Comparison of ENCODE assay signal across 12 mouse cellular contexts in genomic region chr3:102311482-102312225, GRCm38 (mm10).
A peak's percentile ranks its signal among the peaks of the same experiment; 100 is the strongest.
DNase-seq lines count a peak whose midpoint lies in the region; ATAC-seq and TF ChIP-seq lines count a peak whose summit lies in the region.
"Had no signal": no experiment of that assay in that cellular context is flagged by ENCODE, and none has a peak within 500 bp of the region (broad histone marks: within the 10 kb centered on the region; RNA-seq: fewer than 3 reads in every experiment).

No protein-coding gene starts in this region.

- no peak overlapping the region for H3K9ac ChIP-seq in hindbrain, postnatal 0 days (replicated peaks; ENCODE audit: low read length)
- no peak overlapping the region for H3K9ac ChIP-seq in hindbrain, embryonic 12.5 days
- H3K9ac ChIP-seq in stomach, embryonic 14.5 days (replicated peaks; ENCODE audit: low read depth, low read length): no peak overlapping the region
- H3K9ac ChIP-seq in stomach, postnatal 0 days (ENCODE audit: low read length): no peak overlapping the region
- H3K9ac ChIP-seq in liver, embryonic 12.5 days: no peak overlapping the region

- TF ChIP-seq EP300 in stomach, postnatal 0 days (optimal IDR thresholded peaks at IDR 0.05): no peak

- no peaks in the 10 kb centered on the region for H3K4me1 ChIP-seq in hindbrain, postnatal 0 days (ENCODE audit: insufficient read depth, low read length)
- no peaks in the 10 kb centered on the region for H3K4me1 ChIP-seq in hindbrain, embryonic 12.5 days
- peaks cover 7% of the 10 kb centered on the region; the same call in 1 of the 2 replicates for H3K4me1 ChIP-seq in stomach, embryonic 14.5 days (ENCODE audit: control insufficient read depth, insufficient read depth, low read length)
- H3K4me1 ChIP-seq in stomach, postnatal 0 days (replicated peaks; ENCODE audit: control insufficient read depth, insufficient read depth): no peaks in the 10 kb centered on the region
- no peaks in the 10 kb centered on the region for H3K4me1 ChIP-seq in liver, embryonic 12.5 days

- no peak overlapping the region for H3K4me2 ChIP-seq in hindbrain, postnatal 0 days (ENCODE audit: low read depth, low read length)
- no peak overlapping the region for H3K4me2 ChIP-seq in hindbrain, embryonic 12.5 days (replicated peaks)
- H3K4me2 ChIP-seq in stomach, embryonic 14.5 days (replicated peaks; ENCODE audit: low read depth, low read length): no peak overlapping the region
- H3K4me2 ChIP-seq in stomach, postnatal 0 days (replicated peaks; ENCODE audit: low read depth): no peak overlapping the region
- no peak overlapping the region for H3K4me2 ChIP-seq in liver, embryonic 12.5 days

- no peak for TF ChIP-seq CTCF in hindbrain, postnatal 0 days (IDR thresholded peaks at IDR 0.05; ENCODE audit: low read depth)
- TF ChIP-seq CTCF in stomach, postnatal 0 days (IDR thresholded peaks at IDR 0.05; ENCODE audit: low read depth): no peak

- DNase-seq in hindbrain, postnatal 0 days (ENCODE audit: low spot score): peak; percentile 2
- DNase-seq in stomach, postnatal 0 days (ENCODE audit: low spot score): no peak
- peak; percentile 24 to 31 for DNase-seq in heart, postnatal 10 days
- DNase-seq in left cerebral cortex, adult 8-10 months (ENCODE audit: low spot score in 2 of 2): no peak
- DNase-seq: cerebellum, adult 11 months; kidney, adult 11 months; midbrain, embryonic 14.5 days had no signal

- no peaks in the 10 kb centered on the region for H3K27me3 ChIP-seq in hindbrain, postnatal 0 days (ENCODE audit: insufficient read depth, low read length)
- no peaks in the 10 kb centered on the region; the same call in 1 of the 2 replicates for H3K27me3 ChIP-seq in hindbrain, embryonic 12.5 days
- no peaks in the 10 kb centered on the region for H3K27me3 ChIP-seq in stomach, embryonic 14.5 days (ENCODE audit: control insufficient read depth, insufficient read depth, low read length)
- no peaks in the 10 kb centered on the region for H3K27me3 ChIP-seq in stomach, postnatal 0 days (ENCODE audit: control insufficient read depth, insufficient read depth, low read length)
- no peaks in the 10 kb centered on the region for H3K27me3 ChIP-seq in liver, embryonic 12.5 days (replicated peaks)

- no peaks in the 10 kb centered on the region for H3K36me3 ChIP-seq in hindbrain, postnatal 0 days (ENCODE audit: insufficient read depth, low read length)
- H3K36me3 ChIP-seq in hindbrain, embryonic 12.5 days: no peaks in the 10 kb centered on the region
- H3K36me3 ChIP-seq in stomach, embryonic 14.5 days (ENCODE audit: control insufficient read depth, insufficient read depth, low read length): no peaks in the 10 kb centered on the region
- H3K36me3 ChIP-seq in stomach, postnatal 0 days (ENCODE audit: control insufficient read depth, insufficient read depth, low read length): no peaks in the 10 kb centered on the region
- H3K36me3 ChIP-seq in liver, embryonic 12.5 days: no peaks in the 10 kb centered on the region

- H3K27ac ChIP-seq in hindbrain, postnatal 0 days: no peak overlapping the region
- no peak overlapping the region for H3K27ac ChIP-seq in hindbrain, embryonic 12.5 days
- no peak overlapping the region for H3K27ac ChIP-seq in stomach, embryonic 14.5 days (ENCODE audit: low read length)
- no peak overlapping the region for H3K27ac ChIP-seq in stomach, postnatal 0 days (replicated peaks)
- H3K27ac ChIP-seq in liver, embryonic 12.5 days: no peak overlapping the region
- H3K27ac ChIP-seq: layer of hippocampus, adult 2 months; macrophage had no signal

- ATAC-seq in hindbrain, postnatal 0 days: no peak
- ATAC-seq in hindbrain, embryonic 12.5 days (ENCODE audit: low FRiP score): no peak
- peak; percentile 30; the same call in 1 of the 2 replicates for ATAC-seq in stomach, embryonic 14.5 days (ENCODE audit: insufficient number of reproducible peaks, insufficient read depth, low FRiP score, low read depth)
- no peak for ATAC-seq in stomach, postnatal 0 days (ENCODE audit: low FRiP score, low TSS enrichment)
- ATAC-seq in liver, embryonic 12.5 days: no peak

- H3K4me3 ChIP-seq in hindbrain, postnatal 0 days (ENCODE audit: low read length): no peak overlapping the region
- no peak overlapping the region for H3K4me3 ChIP-seq in hindbrain, embryonic 12.5 days
- H3K4me3 ChIP-seq in stomach, embryonic 14.5 days (ENCODE audit: low read depth, low read length): no peak overlapping the region
- no peak overlapping the region for H3K4me3 ChIP-seq in stomach, postnatal 0 days (ENCODE audit: low read depth, low read length)
- no peak overlapping the region for H3K4me3 ChIP-seq in liver, embryonic 12.5 days
- H3K4me3 ChIP-seq: layer of hippocampus, adult 2 months had no signal

- 47% methylated on average over 15 of the region's 15 CpGs for WGBS in hindbrain, postnatal 0 days
- 81% methylated on average over 15 of the region's 15 CpGs for WGBS in hindbrain, embryonic 12.5 days
- WGBS in stomach, embryonic 14.5 days: 40% methylated on average over 15 of the region's 15 CpGs
- 30% methylated on average over 15 of the region's 15 CpGs for WGBS in stomach, postnatal 0 days
- WGBS in liver, embryonic 12.5 days (ENCODE audit: insufficient replicate concordance): 70% methylated on average over 15 of the region's 15 CpGs

- no peaks in the 10 kb centered on the region for H3K9me3 ChIP-seq in hindbrain, postnatal 0 days (ENCODE audit: low read length)
- H3K9me3 ChIP-seq in hindbrain, embryonic 12.5 days (replicated peaks): no peaks in the 10 kb centered on the region
- H3K9me3 ChIP-seq in stomach, embryonic 14.5 days (ENCODE audit: control insufficient read depth, low read depth, low read length): no peaks in the 10 kb centered on the region
- no peaks in the 10 kb centered on the region for H3K9me3 ChIP-seq in stomach, postnatal 0 days (ENCODE audit: control insufficient read depth, low read length)
- H3K9me3 ChIP-seq in liver, embryonic 12.5 days (replicated peaks): no peaks in the 10 kb centered on the region

- intact Hi-C loops in heart, postnatal 10 days (cut with DNase I): loop anchor here (5.0 kb wide), 1 partner anchor 161 kb away; no protein-coding TSS in a partner anchor

Comparison
In these comparisons a context has a peak if more than half of its experiments do, and no peak if none do; other contexts are left out.
1. DNase-seq: peak in hindbrain, postnatal 0 days (single experiment) and heart, postnatal 10 days (2 of 2); none in stomach, postnatal 0 days (single experiment) and left cerebral cortex, adult 8-10 months (0 of 2).